Mouse (Mus musculus) right cerebral cortex, postnatal 36 days (tissue): Measurements from ENCODE around the gene Syt11.
"Not testable (repeated sequence)": the region's sequence is repeated elsewhere in the genome, so short reads cannot be mapped to it uniquely, and the experiment has no call there.

Experiments used
- DNase-seq, 2 experiments: peaks; one replicate each; pipeline ENCODE4 v3.0.0; 2022; ENCODE audit warnings: low spot score in 2 of 2, mixed read lengths in 1 of 2

Syt11 gene

GRCm38 (mm10) chr3:88774939-88775841, at the start of gene Syt11:
Gene Syt11 (minus strand): TSS chr3:88775164.
- not testable (repeated sequence) for DNase-seq

- DNase-seq, result no peak
These were observed 29.1 kb upstream of the Syt11 start for GRCm38 (mm10) chr3:88803910-88804540.

- not testable (repeated sequence) for DNase-seq
These were observed 22.5 kb upstream of the Syt11 start for GRCm38 (mm10) chr3:88797507-88797906.

DNA sequence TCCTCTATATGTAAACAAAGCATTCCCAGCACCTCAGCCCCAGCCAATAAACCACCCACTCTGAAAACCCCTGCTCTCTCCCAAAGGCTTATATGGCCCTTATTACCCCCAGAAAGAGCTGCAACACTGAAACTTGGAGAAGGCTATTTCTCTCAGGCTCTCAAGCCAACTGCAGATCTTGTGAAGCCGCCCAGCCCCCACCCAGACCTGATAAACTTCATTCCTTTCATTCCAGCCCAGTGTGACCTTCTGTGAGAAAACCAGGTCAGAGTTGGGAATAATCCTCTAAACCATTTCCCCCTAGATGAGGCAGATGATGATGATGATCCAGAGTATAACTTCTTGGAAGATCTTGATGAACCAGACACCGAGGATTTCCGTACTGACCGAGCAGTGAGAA, 13.1 kb upstream of the Syt11 start:
- DNase-seq, result not testable (repeated sequence)

- DNase-seq, result not testable (repeated sequence)
These were observed 11.8 kb upstream of the Syt11 start for GRCm38 (mm10) chr3:88786805-88787204.

DNA sequence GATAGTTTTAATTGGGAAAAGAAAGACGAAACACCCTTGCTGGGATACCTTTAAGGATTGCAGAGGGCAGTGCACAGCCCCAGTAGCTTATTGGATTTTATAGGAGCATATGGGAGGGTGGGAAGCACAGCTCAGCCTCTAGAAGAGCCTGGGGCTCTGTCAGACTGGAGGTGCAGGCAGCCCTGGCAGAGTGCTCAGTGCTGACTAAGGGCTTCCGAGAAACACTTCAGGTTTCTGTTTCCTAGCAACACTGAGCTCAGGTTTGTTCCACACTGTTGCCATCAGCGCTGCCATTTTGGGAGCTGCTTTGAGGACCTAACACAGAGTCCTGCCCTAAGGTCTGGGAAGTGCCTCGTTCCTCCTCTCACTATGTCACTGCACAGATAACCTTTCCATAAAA, 11.4 kb upstream of the Syt11 start:
- DNase-seq, result not testable (repeated sequence)

DNA sequence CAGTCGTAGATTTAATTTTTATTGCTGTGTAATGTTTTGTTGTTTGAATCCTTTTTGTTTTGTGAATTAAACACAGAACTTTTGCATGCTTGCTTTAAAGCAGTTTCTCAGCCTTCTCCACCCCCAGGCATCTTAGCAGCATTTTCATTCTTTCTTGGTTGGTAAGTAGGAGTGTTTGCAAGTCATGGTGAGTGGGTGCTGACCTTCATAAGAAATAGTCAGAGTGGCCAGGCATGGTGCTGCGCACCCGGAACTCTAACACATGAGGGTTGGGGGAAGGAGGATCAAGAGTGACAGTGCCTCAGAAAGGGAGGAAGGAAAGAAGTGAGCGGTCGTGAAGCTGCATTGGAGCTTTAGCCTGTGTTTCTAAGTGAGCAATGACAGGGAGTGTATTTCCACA, 9.9 kb upstream of the Syt11 start:
- DNase-seq, result no peak

DNA sequence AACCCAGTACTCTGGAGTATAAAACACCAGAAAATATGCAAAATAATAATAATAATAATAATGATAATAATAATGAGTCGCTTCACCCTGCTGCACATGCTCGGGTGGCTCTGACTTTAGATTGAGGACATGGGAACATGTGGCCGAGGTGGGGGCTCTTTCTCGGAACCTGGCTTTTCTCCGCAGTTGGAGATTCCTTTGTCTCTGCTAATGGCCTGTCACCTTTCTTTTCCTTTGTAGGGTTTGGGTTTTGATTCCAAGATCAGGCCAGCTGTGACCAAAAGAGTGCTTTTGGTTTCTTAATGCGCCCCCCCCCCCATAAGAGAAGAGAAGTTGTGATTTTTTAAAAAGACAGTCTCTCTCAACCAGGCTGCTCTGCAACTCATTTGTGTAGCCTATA, 1.8 kb downstream of the Syt11 start:
- DNase-seq, result not testable (repeated sequence)

DNA sequence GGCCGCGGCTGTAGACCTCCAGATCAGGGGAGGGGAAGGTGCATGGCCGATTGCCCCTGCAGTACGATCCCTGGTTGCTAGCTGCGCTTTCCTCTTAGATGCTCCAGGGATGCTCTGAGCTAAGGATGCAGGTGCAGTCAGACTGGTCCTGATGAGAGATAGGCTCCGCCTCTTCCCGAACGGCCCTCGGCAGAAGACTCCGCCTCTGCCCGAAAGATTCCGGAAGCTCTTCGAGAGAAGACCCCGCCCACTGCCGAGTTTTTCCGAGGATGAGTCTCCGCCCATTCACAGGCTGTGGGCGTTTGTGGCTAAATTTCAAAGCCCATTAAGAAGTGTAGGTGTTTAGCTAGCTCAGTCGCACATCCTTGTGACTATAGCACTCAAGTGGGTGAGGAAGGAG, 2.6 kb downstream of the Syt11 start:
- peak; percentile 96 to 98 for DNase-seq

GRCm38 (mm10) chr3:88771941-88772280, 3.1 kb downstream of the Syt11 start:
- not testable (repeated sequence) for DNase-seq

GRCm38 (mm10) chr3:88771189-88771940, 3.6 kb downstream of the Syt11 start:
- peak; percentile 67 to 81 for DNase-seq

DNA sequence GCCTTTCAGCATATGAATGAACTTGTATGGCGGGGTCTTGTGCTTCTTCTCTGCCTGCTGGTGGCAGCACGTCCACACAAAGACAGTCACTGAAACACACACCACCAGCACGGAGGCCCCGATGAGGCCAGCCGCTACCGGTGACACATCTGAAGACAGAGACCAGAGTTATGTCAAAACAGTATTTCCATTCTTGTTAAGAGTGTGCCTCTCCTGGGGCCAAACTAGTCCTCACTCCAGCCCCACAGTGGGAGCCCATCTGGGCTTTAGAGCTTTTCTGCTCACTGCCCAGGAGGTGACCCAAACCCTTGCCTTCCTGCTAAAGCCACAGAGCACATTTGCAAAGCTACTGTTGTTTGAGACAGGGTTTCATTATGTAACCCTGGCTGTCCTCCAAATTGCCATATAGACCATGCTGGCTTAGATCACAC, 12.5 kb downstream of the Syt11 start:
- no peak for DNase-seq

DNA sequence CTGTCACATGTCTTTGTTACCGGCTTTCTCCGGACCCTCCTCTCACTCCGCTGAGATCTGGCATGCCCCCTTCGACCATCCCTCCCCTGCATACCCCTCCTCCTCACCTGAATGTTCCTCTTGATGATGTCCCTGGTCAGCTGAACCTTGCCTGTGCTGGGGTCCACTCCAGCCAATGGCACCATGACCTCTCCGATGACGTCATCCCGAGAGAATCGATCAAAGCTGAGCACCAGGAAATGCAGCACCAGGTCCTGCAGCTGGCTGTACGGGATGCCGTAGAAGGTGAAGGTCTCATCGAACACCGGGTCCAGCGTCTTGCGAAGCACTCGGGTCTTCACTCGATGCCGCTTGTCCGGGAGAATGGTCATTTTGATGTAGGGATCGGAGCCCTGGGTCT, 13.3 kb downstream of the Syt11 start:
- no peak for DNase-seq

DNA sequence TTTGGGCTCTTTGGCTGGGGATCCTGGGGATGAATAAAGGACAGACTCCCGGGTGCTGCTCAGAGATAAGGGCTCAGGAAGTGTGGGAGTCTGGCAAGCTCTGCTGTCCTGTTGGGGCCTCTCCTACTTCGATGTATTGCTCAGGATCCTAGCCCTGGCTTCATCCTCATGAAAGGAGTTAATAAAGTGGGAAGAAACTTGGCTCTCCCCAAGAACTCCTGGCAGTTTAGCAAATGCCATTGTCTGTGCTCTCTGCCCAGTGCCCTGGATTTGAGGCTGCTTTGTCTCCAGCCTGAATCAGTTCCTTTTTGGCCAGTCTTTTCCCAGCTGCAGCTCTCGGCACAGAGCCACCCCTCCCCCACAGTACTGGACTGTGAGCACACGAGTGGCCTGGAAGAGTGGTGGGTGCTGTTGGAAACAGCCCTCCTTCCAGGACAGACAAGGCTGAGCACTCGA, 16.9 kb downstream of the Syt11 start:
- peak; percentile 83 to 84 for DNase-seq

DNA sequence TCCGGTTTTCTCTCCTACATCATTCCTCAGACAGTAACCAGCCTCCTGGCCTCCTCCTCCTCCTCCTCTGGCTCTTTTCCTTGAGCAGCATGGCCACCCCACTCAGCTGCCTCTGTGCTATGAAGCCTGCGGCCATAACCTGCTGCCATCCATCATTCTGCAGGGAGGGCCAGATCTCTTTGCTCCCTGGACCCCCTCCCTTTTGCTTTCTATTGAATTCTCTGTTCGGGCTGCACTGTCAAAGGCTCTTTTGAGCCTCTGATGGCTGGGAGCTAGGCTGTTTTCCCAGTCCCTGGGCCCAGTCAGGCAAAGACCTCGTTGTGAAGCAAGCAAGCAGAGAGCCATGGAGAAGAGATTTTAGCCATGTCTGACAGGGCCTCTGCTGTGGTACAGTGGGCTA, 18.7 kb downstream of the Syt11 start:
- DNase-seq, result no peak

GRCm38 (mm10) chr3:88755541-88755940, 19.4 kb downstream of the Syt11 start:
- no peak for DNase-seq

DNA sequence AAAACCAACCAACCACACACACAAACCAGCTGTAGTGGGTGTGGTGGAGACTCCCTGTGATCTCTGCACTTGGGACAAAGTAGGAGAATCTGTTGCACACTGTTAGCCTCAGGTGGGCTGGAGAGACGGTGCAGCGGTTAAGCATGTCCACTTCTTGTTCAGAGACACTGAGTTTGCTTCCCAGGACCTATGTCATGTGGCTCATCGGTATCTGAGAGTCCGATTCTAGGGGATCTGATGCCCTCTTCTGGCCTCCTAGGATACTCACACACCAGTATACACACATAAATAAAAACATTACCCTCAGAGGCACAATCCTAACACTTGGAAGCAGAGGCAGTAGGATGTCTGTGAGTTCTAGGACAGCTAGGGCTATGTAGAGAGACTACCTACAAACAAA, 20.7 kb downstream of the Syt11 start:
- DNase-seq, result no peak

DNA sequence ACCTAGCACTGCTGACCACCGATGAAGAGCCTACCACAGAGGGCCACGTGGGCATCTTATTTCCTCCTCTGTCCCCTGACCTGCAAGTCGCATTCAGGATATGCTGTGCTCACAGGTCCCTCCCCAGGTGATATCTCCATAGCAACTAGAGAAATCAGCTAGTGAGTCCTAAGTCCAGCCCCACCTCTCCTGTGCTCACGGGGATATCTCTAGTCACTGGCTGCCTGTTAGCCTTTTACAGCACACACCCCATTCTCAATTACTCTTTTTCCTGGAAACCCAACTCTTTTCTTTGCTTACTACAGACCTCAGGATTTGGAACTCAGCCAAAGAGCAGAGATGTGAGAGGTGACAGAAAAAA, 28.1 kb downstream of the Syt11 start:
- no peak for DNase-seq

DNA sequence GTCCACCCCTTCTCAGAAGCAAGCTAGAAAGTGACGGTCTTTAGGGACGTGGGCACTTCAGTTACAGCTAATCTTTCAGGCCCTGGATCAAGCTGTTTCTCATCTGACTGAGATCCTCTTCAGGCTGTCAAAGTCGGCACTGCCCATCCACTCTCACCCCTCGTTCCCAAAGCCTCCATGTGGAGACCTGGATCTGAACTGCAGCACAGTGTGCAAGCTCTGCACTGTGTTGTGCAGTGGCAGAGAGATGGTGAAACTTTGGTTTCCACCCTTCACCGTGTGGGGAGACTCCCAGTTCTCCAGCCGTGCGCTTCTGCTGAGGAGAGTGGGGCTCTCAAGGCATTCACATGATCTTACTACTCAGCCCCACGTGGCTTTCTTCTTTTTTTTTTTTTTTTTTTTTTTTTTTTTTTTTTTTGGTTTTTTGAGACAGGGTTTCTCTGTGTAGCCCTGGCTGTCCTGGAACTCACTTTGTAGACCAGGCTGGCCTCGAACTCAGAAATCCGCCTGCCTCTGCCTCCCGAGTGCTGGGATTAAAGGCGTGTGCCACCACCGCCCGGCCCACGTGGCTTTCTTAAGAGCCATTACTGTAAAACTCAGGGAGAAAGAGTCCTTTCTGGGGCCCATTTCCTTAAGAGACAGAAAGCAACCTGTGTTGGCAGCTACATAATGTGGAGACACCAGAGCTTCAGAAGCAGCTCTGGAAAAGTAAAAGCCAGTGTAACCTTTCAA, 28.7 kb downstream of the Syt11 start:
- DNase-seq, result no peak

DNA sequence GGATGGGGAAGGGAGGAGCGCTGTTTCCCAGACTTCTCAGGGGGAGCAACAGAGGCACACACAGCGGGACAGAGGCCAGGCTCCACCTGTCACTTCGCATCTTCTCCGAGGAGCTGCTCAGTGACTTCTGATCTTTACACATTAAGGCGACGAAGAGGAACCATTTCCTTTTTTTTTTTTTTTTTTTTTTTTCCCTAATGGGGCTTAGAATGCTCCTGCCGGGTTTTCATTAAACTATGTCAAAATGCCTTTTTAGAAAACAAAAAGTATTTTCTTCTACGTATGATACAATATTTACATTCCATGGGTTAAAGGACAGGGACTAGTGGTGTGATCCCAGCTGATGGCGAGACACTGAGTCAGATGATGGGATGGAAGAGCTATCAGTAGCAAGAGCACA, 29.4 kb downstream of the Syt11 start:
- DNase-seq, result no peak

GRCm38 (mm10) chr3:88740147-88740546, 34.8 kb downstream of the Syt11 start:
- no peak for DNase-seq

GRCm38 (mm10) chr3:88738641-88739040, 36.3 kb downstream of the Syt11 start:
- DNase-seq, result no peak
